Mouse (Mus musculus) kidney, adult 2 months (tissue): ENCODE measurements around the gene Pcp4l1. TPM values are rescaled to one million over a fixed set of nuclear protein-coding genes. Genes with fewer than 3 reads are reported as not detected.

Experiments used
- DNase-seq: peaks from one replicate; pipeline ENCODE4 v3.0.0; 2021
- H3K27ac ChIP-seq: fragments of 200-500 bp; 2 replicates; pipeline ENCODE4 v1.5.1; 2012; ENCODE audit warnings: low read depth, low read length, control low read depth, inconsistent platforms; ENCODE audit not compliant: insufficient read depth
- H3K27me3 ChIP-seq: fragments of 200-500 bp; replicated peaks from 2 replicates; pipeline ENCODE4 v1.6.1; 2012; ENCODE audit warnings: mild to moderate bottlenecking, moderate library complexity, low read length, inconsistent platforms; ENCODE audit not compliant: control insufficient read depth, insufficient read depth
- H3K36me3 ChIP-seq: fragments of 200-500 bp; 2 replicates; pipeline ENCODE4 v1.6.1; 2012; ENCODE audit warnings: mild to moderate bottlenecking, moderate library complexity, low read length, inconsistent platforms; ENCODE audit not compliant: control insufficient read depth, insufficient read depth
- H3K4me1 ChIP-seq: fragments of 200-500 bp; 2 replicates; pipeline ENCODE4 v1.6.1; 2011; ENCODE audit warnings: low read length; ENCODE audit not compliant: control insufficient read depth, insufficient read depth
- H3K4me3 ChIP-seq: fragments of 200-500 bp; 2 replicates; pipeline ENCODE4 v1.5.1; 2011; ENCODE audit warnings: mild to moderate bottlenecking, low read depth, low read length, control low read depth; ENCODE audit not compliant: insufficient read depth
- CTCF ChIP-seq: fragments of 200-500 bp; conservative IDR thresholded peaks from 2 replicates; pipeline ENCODE4 v1.5.1; 2011; ENCODE audit warnings: low read depth, mild to moderate bottlenecking, control low read depth, low read length, moderate library complexity, mixed read lengths; ENCODE audit not compliant: insufficient read depth, insufficient read length
- POLR2A ChIP-seq: fragments of 200-500 bp; IDR thresholded peaks from one replicate; pipeline ENCODE4 v1.6.1; 2011; ENCODE audit warnings: low read depth, low read length, control low read depth
- WGBS: fragments of 180-500 bp; shearing (Covaris S2); methylation state at CpG from one replicate; pipeline ENCODE4 v1.1.7; 2018; 5-methylcytosine and 5-hydroxymethylcytosine counted together
- polyA plus RNA-seq: library from polyadenylated mRNA; depleted of rRNA; stranded (reverse); fragments of >200 nt; gene quantifications from 2 replicates; pipeline ENCODE4 v1.2.3, GENCODE M21; 2012

Gene Pcp4l1
- polyA plus RNA-seq, 1 experiment, result 11.2 TPM

- Histone ChIP-seq H3K27ac (no peak overlapping the region), H3K4me1 (no peaks in the 10 kb centered on the region; the same call in 1 of the 2 replicates), H3K4me3 (no peak overlapping the region), H3K36me3 (peaks cover 17% of the 10 kb centered on the region), H3K27me3 (no peaks in the 10 kb centered on the region)
- 73% methylated on average over 4 of the region's 4 CpGs for WGBS
- no peak for TF ChIP-seq CTCF
- no peak for TF ChIP-seq POLR2A
- no peak for DNase-seq
Observed at GRCm38 (mm10) chr1:171235791-171236190, 39.7 kb upstream of the Pcp4l1 start.

DNA sequence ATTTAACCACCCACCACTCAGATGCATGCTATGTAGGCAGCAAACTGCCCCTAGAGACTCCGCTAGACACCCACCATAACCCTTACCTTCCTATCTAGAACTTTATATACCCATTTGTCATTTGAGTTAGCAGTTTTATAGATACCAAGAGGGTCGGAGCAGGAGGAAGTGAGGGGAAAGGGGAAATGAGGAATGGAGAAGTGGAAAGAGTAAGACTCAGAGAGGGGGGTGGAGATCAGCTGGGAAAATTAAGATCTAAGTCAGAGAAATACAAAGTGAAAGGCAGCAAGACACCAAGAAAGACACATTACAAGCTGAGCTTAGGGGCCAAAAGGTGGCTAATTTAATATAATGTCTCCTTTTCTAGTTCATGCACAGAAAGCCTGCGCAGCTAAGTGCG is 38.5 kb upstream of the Pcp4l1 start:
- H3K4me3 ChIP-seq, result no peak overlapping the region
- no peak for TF ChIP-seq POLR2A
- no peak for TF ChIP-seq CTCF
- H3K36me3 ChIP-seq, result peaks cover 17% of the 10 kb centered on the region
- no peaks in the 10 kb centered on the region for H3K27me3 ChIP-seq
- 84% methylated on average over 4 of the region's 4 CpGs for WGBS
- H3K27ac ChIP-seq, result no peak overlapping the region
- peaks cover 8% of the 10 kb centered on the region; the same call in 1 of the 2 replicates for H3K4me1 ChIP-seq
- no peak for DNase-seq

GRCm38 (mm10) chr1:171234126-171234525 is 38.1 kb upstream of the Pcp4l1 start, which contains the start of gene Fcer1g:
Gene Fcer1g, minus strand, starts transcription at chr1:171234365.
- TF ChIP-seq POLR2A (no peak), CTCF (no peak)
- Histone ChIP-seq H3K36me3 (peaks cover 16% of the 10 kb centered on the region), H3K4me1 (peaks cover 8% of the 10 kb centered on the region; the same call in 1 of the 2 replicates), H3K27ac (peak within 1 kb of the TSS; percentile 2; the same call in 1 of the 2 replicates), H3K4me3 (peak within 1 kb of the TSS; percentile 18; the same call in 1 of the 2 replicates), H3K27me3 (no peaks in the 10 kb centered on the region)
- WGBS, result 91% methylated on average over 14 of the region's 14 CpGs
- DNase-seq, result no peak

- Histone ChIP-seq H3K27ac (peak overlapping the region; percentile 2; the same call in 1 of the 2 replicates), H3K36me3 (peaks cover 11% of the 10 kb centered on the region), H3K4me3 (no peak overlapping the region), H3K4me1 (peaks cover 8% of the 10 kb centered on the region; the same call in 1 of the 2 replicates), H3K27me3 (no peaks in the 10 kb centered on the region)
- TF ChIP-seq POLR2A (no peak), CTCF (no peak)
- DNase-seq, result no peak
- WGBS, result 82% methylated on average over 12 of the region's 12 CpGs
Observed at GRCm38 (mm10) chr1:171232800-171233730, 37.0 kb upstream of the Pcp4l1 start.

GRCm38 (mm10) chr1:171232348-171232747 is 36.3 kb upstream of the Pcp4l1 start:
- whole genome bisulfite sequencing, result 69% methylated on average over 5 of the region's 5 CpGs
- Histone ChIP-seq H3K4me1 (peaks cover 8% of the 10 kb centered on the region; the same call in 1 of the 2 replicates), H3K27me3 (no peaks in the 10 kb centered on the region), H3K36me3 (peaks cover 9% of the 10 kb centered on the region), H3K4me3 (no peak overlapping the region), H3K27ac (peak overlapping the region; percentile 56; the same call in 1 of the 2 replicates)
- no peak for DNase-seq
- no peak for TF ChIP-seq POLR2A
- TF ChIP-seq CTCF, result no peak

GRCm38 (mm10) chr1:171231844-171232243 is 35.8 kb upstream of the Pcp4l1 start:
- DNase-seq, result no peak
- H3K27me3 ChIP-seq, result no peaks in the 10 kb centered on the region
- peak overlapping the region; percentile 56; the same call in 1 of the 2 replicates for H3K27ac ChIP-seq
- peaks cover 4% of the 10 kb centered on the region for H3K36me3 ChIP-seq
- no peak for TF ChIP-seq POLR2A
- TF ChIP-seq CTCF, result no peak
- 60% methylated on average over 4 of the region's 4 CpGs for WGBS
- H3K4me1 ChIP-seq, result peaks cover 8% of the 10 kb centered on the region; the same call in 1 of the 2 replicates
- no peak overlapping the region for H3K4me3 ChIP-seq

GRCm38 (mm10) chr1:171230215-171230614 is 34.1 kb upstream of the Pcp4l1 start:
- H3K4me1 ChIP-seq, result peaks cover 8% of the 10 kb centered on the region; the same call in 1 of the 2 replicates
- TF ChIP-seq POLR2A (no peak), CTCF (no peak)
- H3K4me3 ChIP-seq, result no peak overlapping the region
- whole genome bisulfite sequencing, result 41% methylated on average over 3 of the region's 3 CpGs
- peaks cover under 1% of the 10 kb centered on the region; the same call in 1 of the 2 replicates for H3K36me3 ChIP-seq
- no peak for DNase-seq
- H3K27ac ChIP-seq, result no peak overlapping the region
- H3K27me3 ChIP-seq, result no peaks in the 10 kb centered on the region
